Mouse (Mus musculus): ENCODE measurements at regions not wholly inside any gene's neighbourhood (a gene's known extent, or its start where the extent isn't known, plus 50 kb on each side); places are given as distances from the start of the nearest gene placed in this dataset.

GRCm38 (mm10) chr12:98337644-98338043, 69.2 kb downstream of the Gpr65 start:
- no peak for DNase-seq

- no peak for DNase-seq
These were observed 71.1 kb downstream of the Gpr65 start for GRCm38 (mm10) chr12:98339536-98339935.

DNA sequence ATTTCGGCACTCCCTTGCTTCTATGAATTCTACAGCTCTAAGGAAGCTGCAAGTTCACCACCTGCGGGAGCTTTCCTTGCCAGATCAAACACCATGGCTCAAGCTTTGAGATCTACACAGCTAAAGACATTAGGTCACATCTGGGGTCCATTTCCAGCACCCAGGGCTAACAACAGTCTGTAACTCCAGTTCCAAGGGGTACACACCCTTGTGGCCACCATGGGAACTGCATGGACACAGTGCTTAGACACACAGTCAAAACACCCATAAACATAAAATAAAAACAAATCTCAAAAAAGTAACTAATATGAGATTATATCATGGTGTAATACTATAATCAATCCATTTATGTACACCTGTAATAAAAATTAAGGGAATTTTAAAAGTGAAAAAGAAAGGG, 73.7 kb downstream of the Gpr65 start:
- peak; percentile 41 to 43 for DNase-seq

DNA sequence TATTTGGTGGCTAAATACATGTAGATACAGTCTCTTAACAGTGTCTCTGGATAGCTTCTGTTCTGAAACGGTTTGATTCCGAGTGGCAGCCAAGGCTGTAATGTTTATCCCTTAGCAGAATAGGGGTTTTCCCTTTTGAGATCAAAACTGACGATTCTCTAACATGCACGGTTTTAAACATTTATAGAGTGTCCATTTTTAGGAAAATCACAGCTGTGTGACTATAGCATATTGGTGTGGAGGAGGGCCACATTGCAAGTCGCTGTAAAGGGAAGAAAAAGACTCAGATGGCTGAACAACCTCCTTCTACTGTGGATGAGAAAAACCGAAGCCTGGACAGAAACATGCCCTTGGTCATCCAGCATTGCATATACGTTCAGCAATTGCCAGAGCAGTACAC, 75.2 kb downstream of the Gpr65 start:
- DNase-seq, result no peak

GRCm38 (mm10) chr12:98347056-98347455, 78.6 kb downstream of the Gpr65 start:
- DNase-seq, result no peak

- peak; percentile 24 to 29 for DNase-seq
These were observed 79.3 kb downstream of the Gpr65 start for GRCm38 (mm10) chr12:98347550-98348318.

DNA sequence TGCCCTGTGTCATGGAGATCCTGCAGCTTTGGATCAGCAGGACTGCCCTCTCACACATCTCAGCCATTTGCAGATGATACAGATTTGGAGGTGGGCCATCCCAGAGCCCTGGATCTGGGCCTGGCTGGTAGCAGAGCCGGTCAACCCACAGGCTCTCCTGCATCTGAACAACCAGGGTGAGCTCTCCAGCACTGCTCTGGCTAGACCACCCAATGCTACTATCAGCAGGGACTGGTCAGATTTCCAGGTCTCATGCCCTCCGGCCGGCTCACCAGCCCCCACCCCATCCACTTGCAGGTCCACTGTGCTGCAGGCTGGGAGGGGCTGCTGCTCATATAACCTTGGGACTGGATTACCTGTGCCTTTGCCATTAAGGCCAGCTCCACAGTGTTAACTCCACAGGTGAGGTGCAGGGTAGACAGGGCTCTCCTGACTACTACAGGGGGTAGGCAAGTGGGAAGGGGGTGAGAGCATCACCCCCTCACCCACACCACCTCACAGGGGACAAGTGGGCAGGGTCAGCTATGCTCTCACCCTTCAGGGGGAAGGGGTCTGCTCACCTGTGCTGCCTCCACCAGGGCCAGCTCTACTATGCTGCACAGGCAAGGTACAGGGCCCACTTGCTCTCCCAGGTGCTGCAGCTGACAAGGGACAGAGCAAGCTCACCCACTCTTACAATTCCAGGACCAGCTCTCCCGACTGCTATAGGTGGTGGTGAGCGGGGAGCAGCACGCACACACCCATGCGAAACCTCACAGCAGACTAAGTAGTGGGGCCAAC, 81.6 kb downstream of the Gpr65 start:
- DNase-seq, result no peak

DNA sequence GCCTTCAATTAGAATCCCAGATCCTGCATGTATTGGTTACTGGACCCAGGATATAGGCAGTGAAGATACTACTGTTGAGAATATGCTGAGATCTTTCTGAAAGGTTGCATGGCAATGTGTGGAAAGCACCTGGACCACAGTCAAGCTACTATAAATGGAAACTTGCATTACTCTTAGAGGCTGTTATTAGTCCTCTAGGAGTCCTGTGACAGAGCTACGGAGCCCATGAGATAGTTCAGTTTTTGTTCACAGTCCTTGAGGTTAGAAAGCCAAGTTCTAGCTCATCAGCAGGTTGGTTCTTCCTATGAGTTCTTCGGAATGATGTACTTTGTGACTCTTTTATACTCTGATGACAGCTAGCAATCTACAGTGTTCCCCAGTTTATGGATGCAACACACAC, 84.0 kb downstream of the Gpr65 start:
- DNase-seq, result no peak

GRCm38 (mm10) chr12:98354545-98354944, 86.1 kb downstream of the Gpr65 start:
- no peak for DNase-seq

- DNase-seq, result no peak
These were observed 99.1 kb downstream of the Gpr65 start for GRCm38 (mm10) chr12:98367583-98367982.

DNA sequence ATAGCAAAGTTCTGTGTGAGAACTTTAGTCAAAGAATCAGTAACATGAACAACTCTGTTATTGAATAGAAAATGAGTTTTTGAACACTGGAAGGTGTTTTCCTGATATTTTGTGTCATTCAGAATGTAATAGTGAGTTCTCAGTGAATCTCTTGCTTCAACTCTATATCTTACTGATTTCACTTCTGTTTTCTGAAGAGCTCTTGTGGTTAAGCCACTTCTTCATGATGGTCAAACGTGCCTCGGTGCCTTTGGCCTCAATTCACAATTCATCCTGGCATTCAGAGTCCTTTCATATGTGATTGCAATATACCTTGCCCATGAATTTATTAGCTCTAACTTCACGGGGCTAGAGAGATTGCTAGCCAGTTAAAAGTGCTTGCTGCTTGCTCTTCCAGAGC, 102.3 kb downstream of the Gpr65 start:
- DNase-seq, result no peak

- no peak for DNase-seq
These were observed 106.9 kb downstream of the Gpr65 start for GRCm38 (mm10) chr12:98375214-98375910.

Measured in kidney, postnatal 4 days (tissue).